In the genomic region with DNA sequence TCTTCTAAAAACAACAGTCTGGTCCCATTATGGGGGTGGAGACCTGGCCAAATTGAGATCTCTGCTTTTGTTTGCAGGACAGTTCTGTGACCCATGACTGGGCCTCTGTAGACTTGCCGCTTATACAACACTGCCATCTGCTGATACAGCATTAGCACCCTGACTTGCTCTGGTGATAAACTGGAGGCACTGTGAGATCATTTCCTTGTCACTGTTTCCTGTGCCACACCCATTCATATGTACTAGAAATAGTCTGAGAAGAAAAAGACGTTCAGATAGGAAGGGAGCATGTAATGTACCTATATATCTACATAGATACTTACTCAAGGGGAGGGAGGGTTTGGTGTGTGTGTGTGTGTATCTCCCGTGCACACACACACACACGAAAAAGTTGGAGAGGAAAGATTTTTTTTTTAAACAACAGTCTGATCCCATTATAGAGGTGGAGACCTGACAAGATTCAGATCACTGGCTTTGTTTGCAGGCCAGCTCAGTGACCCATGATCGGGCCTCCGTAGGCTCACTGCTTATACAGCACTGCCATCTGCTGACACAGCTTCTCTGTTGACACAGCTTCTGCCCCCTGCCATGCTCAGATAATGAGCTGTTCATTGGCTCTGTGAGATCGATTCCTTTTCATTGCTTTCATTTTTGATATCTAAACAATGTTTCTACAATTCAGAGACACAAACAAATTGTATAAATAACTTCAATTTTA, we compare ENCODE assay signal across 8 mouse cellular contexts.
A peak's percentile ranks its signal among the peaks of the same experiment; 100 is the strongest.
DNase-seq lines count a peak whose midpoint lies in the region; ATAC-seq and TF ChIP-seq lines count a peak whose summit lies in the region.

No protein-coding gene starts in this region.

- peak; percentile 92 for TF ChIP-seq CTCF in liver, embryonic 14.5 days (IDR thresholded peaks at IDR 0.05; ENCODE audit: low read depth)

- H3K27ac ChIP-seq in liver, embryonic 14.5 days: peak overlapping the region; percentile 65

- ATAC-seq in liver, embryonic 14.5 days (ENCODE audit: insufficient read depth): peak; percentile 89

- H3K4me3 ChIP-seq in liver, embryonic 14.5 days (ENCODE audit: insufficient read depth in 1 of 2, low read depth in 2 of 2, low read length in 2 of 2): peak overlapping the region; percentile 1 to 31; a peak in 2 of 4 replicates

- TF ChIP-seq EP300 in liver, embryonic 14.5 days (IDR thresholded peaks at IDR 0.05; ENCODE audit: low read depth): 0 out of 2 replicates have a peak, but pooled peaks have one; percentile 25

- peak; percentile 94 for DNase-seq in 3T3-L1 (ENCODE audit: low read depth, low spot score)
- DNase-seq in ES-CJ7 (ENCODE audit: low read depth, low spot score): peak; percentile 72
- peak; percentile 62 for DNase-seq in cerebellum, adult 9-10 months
- DNase-seq in heart, adult 18-20 months: peak; percentile 58 to 59
- DNase-seq in kidney, adult 11 months: peak; percentile 65
- peak; percentile 72 to 80 (median 74) for DNase-seq in liver, embryonic 14.5 days (ENCODE audit: low read depth in 3 of 3, low spot score in 3 of 3)
- peak; percentile 41 to 73 for DNase-seq in natural killer cell, adult 2 months (ENCODE audit: low spot score in 2 of 2)
- peak; percentile 68 for DNase-seq in thymus, postnatal 25 days

- peak overlapping the region; percentile 4; the same call in 1 of the 2 replicates for H3K9ac ChIP-seq in liver, embryonic 14.5 days (replicated peaks)

- H3K36me3 ChIP-seq in liver, embryonic 14.5 days (replicated peaks; ENCODE audit: control insufficient read depth, insufficient read depth, low read depth): no peaks in the 10 kb centered on the region

- H3K27me3 ChIP-seq in liver, embryonic 14.5 days (ENCODE audit: control insufficient read depth, insufficient read depth, low read length): no peaks in the 10 kb centered on the region

- peak overlapping the region; percentile 54 for H3K4me2 ChIP-seq in liver, embryonic 14.5 days (ENCODE audit: low read depth)

- no peaks in the 10 kb centered on the region for H3K9me3 ChIP-seq in liver, embryonic 14.5 days (ENCODE audit: control insufficient read depth, low read length)

- peaks cover 5 to 17% of the 10 kb centered on the region in 2 experiments for H3K4me1 ChIP-seq in liver, embryonic 14.5 days (replicated peaks; ENCODE audit: control insufficient read depth in 2 of 2, insufficient read depth in 2 of 2, low read length in 1 of 2)

- WGBS in liver, embryonic 14.5 days (ENCODE audit: insufficient replicate concordance): 5% methylated on average over 7 of the region's 7 CpGs

Comparison
In these comparisons a context has a peak if more than half of its experiments do, and no peak if none do; other contexts are left out.
1. Peak in every context shown above with its lines: DNase-seq, ATAC-seq, H3K4me3 ChIP-seq and H3K27ac ChIP-seq.